Mouse (Mus musculus): ENCODE results near the gene Cmss1. TPM values are rescaled to one million over a fixed set of nuclear protein-coding genes. Genes with fewer than 3 reads are reported as not detected.

Gene Cmss1
- total RNA-seq, 4 experiments from 2014 or later = 63.7 to 86.8 (median 76.8) TPM

DNA sequence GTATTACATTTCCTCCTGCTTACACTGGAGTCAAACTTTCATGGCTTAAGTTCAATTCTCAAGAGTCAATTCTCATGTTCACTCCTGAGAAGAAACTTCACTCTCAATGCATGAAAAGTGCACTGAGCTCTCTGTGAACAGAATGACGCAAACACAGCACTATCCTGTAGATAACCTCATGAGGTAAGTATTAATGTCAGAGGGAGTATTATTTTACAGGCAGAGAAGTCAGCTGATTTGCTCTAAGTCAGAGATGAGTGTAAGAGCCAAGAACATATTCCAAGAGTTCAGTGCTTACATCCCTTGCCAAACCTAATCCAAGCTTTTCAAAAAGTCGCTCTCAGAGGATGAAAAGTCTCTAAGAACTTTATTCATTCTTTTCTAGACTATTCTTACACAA, 128.2 kb downstream of the Cmss1 start:
- peak; percentile 55 for DNase-seq (ENCODE audit: low spot score)

DNA sequence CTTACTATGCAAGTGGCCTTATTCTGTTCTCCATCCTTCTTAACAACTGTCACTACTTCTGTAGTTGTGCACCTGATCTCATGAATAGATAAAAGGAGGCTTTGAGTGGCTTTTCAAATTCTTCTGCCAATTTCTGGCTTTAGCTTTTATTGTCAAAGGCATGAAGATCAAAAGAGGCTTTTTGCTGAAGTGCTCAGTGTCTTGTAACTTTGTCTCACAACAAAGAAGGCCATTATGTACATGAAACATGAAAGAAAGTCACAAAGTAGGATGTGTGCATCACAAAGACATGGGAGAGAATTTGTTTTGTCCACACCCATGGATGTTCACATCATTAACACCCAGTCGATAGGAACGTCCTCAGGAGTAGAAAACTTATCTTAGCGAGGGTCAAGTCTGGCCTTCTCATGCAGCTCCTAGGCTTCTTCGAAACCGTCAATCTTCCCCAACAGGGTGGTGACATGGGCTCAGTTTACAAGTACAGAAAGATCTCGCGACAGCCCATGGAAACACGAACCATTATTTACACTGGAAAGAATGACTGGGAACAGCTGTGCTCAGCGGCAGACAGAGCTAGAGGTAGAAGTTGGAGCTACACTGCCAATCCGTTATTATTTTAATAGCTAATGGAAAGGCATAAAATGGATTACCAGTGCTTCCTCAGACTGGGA, 133.1 kb downstream of the Cmss1 start:
- no peak for DNase-seq (ENCODE audit: low spot score)

DNA sequence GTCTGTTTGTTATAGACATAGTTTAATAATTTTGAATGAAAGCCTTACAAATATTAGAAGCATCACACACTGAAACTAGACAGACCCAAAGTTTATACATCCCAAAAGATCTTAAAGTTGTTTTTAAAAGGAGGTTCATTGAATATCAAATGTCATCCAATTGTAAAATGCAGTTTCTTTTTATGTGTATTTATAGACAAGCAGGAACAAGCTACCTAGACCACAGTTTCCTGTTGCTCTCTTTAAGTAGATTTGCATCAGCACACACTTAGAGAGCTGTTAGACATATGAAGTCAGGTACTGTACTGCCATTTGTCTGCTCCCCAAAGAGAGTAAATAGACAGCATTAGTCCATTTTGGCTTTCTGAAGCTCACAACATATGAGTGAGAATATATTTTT, 135.6 kb downstream of the Cmss1 start:
- DNase-seq (ENCODE audit: low spot score) = no peak

DNA sequence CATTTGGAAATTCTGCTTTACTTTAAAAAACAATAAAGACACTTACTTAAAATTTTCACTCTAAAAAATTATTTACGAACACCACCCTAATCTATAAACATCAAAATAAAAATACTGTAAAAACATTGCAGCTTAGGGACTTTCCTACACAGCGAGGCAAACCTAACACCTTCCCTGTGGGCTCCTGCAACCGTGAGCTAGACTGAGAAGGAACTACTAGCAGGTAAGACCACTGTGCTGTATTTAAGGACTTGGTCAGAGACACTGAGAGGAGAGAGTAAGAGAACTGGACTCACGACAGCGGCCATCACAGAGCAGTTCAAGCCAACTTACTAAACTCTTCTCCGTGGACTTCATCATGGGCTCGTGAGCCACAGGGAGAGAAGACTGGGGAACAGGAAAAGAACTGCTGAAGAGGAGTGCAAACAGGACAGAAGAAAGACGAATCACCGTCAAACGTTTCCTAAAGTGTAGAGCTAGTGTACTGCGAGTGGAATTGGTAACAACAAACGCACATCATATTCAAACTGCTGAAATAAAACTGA, 136.3 kb downstream of the Cmss1 start:
- no peak for DNase-seq (ENCODE audit: low spot score)

DNA sequence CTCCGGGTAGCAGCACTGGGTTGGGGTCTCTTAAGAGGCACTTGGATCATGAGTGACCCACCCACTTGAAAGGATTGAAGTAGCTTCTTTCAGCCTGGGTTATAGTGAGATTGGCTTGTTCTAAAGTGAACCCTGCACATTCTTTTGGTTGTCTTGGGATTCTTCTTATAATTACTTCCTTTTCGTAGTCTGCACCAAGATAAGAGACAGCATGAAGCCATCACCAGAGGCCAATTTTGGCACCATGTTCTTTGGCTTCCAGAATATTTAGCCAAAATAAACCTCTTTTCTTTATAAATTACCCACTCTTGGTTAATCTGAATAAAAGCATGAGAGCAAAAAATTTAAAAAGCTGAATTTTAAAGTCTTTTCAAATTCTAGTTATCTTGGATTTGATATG, 136.8 kb downstream of the Cmss1 start:
- no peak for DNase-seq (ENCODE audit: low spot score)

DNA sequence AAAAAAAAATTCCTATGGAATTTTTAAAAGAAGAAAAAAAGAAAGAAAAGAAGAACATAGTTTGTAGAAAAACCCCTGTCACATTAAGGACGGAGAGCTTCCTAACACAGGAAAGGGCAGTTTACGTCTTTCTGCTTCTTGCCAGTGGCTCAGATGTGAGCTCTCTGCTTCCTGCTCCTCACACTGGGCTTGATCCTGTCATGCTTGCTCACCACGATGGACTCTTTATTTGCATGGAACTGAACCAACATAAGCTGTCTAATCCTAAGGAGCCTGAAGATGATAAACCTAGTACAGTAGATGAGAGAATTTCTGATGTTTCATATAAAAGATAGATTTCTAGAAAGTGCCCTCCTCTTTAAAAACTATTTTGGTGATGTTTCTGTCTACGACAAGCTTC, 137.4 kb downstream of the Cmss1 start:
- DNase-seq (ENCODE audit: low spot score) = no peak

DNA sequence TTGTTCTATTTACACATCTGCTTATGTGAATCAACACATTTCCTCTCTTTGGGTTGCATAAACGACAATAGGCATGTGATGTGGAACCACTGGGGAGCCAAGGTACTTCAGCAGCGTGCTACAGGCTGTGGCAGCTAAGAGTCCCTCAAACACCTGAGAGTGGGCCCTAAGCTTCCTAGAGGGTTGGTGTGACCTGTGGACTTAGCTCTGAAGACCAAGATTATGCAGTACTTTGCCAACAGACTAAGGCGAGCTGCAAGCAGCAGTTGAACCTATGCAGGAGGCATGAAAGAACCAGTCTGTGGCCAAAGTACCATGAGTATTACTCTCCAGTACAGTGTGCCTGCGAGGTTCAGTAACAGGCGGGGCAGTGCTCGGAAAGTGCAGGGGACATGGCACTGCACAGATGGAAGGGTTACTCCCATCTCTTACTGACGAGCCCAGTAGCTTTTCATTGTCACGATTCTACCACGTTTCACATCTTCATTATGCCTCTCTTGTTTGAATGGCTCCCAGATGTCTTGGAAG, 141.2 kb downstream of the Cmss1 start:
- no peak for DNase-seq (ENCODE audit: low spot score)

DNA sequence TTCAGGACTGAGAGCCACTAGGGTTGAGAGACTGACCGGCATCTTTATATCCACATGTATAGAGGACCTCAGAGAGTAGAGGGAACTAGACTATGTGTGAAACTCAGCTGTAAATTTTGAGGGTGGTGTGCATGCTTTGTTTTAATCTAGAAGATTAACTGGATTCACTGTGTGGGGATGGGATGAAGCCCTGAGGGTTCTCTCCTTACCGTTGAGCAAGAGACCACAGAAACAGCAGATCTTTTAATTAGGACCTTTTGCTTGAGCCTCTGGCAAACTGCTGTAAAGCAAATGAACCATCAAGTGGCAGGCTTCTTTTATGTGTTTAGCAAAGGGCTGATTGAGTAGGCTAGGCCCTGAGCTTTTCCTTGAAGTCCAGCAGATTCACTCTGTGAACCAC, 150.7 kb downstream of the Cmss1 start:
- no peak for DNase-seq (ENCODE audit: low spot score)

DNA sequence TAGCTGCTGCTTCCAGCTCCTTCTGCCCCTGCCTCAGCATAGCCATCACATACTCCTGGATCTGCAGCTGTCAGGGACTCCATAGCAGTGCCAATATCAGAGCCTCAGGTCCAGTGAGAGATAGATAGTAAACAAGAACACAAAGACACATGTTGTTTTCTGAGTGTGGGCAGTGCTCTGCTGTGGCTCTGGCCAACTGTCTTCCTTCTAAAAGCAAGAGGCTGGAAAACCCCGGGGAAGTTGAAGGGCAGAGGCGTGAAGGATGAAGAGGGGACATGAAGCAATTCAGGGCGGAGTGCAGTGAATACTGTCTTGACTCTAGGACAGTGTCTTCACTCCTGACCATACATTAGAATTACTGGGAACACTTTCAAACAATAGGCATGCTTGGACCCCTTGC, 151.1 kb downstream of the Cmss1 start:
- DNase-seq (ENCODE audit: low spot score) = no peak

DNA sequence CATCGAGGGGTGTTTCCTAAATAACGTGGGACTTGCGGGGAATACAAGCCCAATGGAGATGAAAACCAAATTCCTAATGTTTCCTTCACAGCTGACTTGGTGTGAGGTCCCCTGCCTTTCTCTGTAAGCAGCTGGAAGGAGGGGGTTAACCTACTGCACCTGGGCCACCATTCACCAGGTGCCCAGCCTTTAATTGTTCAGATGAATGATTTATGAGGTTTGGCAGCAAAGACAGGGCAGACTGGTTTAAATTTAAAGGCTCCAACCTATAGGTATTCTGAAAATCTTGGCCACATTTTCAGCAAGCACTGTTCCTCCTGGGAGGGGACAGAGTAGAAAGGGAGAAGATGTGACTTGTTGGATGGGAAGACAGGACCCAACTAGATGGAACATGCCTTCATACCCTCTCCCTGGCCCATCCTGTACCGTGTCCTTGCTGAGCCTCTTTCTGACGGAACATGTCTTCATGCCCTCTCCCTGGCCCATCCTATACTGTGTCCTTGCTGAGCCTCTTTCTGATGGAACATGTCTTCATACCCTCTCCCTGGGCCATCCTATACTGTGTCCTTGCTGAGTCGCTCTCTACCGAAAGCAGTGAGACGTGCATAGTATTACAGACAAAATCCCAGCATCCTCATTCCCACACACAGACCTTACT, 152.4 kb downstream of the Cmss1 start:
- DNase-seq (ENCODE audit: low spot score) = no peak

DNA sequence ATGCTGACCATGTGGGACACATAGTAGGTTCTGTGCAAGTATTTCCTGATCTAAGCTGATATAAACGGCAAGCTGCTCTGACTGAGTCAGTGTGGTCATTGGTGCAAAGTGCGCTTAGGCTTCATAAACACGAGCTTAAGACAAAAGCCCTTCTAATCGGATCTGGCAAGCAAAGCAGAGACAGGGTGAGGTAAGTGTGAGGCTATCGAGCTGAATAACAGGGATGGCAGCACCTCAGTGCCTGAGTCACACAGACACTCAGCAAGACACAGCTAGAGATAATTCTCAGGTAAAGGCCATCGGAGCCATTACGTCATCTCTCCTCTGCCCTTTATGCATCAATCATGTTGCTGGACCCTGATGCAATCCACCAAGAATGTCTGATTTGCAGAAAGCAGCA, 153.7 kb downstream of the Cmss1 start:
- DNase-seq (ENCODE audit: low spot score) = no peak

DNA sequence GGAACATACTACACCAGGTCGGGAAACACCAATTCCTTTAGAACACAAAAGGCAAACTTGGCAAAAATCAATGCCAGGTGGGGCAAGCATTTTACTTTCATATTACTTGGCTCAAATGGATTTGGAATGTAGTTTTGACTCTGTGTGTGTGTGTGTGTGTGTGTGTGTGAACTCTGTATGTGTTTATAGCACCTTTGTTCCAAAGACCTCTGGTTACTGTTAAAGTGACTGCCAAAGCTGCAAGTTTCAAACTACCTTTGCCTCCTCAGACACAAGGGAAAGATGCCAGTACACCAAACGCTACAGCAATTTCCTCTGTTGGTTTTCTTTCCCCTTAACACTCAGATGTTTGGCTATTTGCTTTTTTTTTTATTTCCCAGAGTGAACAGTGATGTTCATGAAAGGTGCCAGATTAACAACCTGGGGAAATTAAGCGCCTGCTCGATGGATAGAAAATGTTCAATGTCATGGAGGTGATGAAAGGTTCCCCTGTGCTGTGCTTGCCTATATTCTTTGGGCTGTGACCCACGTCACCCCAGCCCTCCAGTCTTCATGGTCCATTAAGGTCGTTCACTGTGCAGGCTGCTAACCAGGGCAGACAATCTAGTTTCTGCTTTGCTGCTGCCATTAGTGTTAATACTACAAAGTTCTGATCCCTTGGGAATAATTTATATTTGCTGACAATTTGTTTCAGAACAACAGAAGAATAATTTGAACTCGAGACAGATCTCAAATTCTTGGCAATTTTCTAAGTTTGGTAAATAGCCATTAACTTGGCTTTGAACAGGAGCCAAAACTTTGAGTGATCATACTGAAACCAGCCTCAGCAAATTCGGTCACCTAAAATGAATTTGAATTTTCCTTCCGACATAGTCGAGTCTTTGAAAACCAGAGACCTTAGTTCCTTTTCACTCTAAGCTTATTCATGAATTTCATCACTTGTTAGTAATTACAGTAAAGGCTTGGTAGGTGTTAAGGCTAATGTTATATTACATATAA, 161.3 kb downstream of the Cmss1 start:
- no peak for DNase-seq (ENCODE audit: low spot score)

DNA sequence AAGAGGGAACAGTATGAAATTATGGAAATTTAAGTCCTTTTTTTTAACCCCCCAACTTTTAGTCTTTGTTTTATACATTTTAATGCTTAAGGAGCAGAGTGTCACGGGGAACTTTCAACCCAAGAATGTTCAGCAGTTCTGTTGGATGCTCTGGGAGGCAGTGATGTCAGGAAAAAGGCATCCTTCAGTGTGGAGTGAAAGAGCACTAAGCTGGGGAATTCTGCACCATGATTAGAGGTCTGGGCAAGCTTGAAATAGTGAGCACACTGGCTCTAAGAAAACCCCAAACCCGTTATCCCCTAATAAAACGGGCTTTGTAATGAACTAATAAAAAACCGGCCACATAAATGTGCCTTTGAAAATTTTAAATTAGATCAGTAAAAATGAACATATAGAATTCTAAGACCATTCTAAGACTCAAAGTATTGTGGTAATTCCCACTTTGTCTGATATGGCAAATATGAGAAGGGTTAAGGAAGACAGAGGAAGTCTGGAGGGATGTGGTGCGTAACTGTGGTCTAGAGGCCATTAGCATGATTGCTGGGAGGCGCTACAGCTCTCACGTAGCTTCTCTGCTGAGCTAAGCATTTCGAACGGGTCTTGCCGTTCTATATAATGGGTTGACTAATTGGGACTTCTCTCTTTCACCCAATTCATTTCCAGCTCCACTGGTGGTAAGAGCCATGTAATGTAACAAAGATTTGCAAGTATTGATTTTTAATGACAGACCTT, 165.8 kb downstream of the Cmss1 start:
- DNase-seq (ENCODE audit: low spot score) = no peak

DNA sequence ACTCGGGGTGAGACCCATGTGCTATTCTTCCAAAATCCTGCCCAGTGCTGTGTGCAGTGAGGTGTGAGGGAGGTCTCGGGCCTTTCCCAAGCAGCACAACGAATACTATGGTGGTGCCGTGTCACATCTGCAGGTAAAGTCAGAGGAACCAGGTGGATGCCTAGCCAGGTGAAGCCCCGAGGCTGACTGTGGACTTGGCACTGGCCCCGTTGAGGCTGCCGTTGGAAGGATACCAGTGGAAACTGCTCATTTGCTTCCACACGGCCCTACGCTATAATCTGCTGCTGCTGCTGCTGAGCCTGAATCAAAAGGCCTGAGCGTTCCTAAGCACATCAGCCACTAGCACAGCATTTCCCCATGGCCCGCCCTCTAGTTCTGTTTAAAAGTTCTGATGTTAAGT, 167.5 kb downstream of the Cmss1 start:
- DNase-seq (ENCODE audit: low spot score) = no peak

DNA sequence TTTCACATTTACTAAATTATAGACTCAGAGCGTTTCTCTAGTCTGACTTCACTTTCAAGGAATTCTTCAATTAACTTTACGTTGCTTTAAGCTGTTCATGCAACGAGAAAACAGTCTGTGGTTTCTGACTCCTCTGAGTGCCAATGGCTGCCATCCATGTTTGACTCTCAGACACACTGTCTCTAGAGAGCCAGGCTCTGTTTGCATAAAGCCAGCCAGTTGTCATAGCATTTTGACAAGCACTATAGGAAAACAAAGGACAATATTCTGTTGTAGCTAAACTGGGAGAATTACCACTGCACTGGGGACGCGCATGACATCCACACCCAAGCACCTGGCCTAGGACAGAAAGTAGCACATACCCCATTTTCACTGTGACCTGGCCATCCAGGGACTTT, 168.4 kb downstream of the Cmss1 start:
- no peak for DNase-seq (ENCODE audit: low spot score)

DNA sequence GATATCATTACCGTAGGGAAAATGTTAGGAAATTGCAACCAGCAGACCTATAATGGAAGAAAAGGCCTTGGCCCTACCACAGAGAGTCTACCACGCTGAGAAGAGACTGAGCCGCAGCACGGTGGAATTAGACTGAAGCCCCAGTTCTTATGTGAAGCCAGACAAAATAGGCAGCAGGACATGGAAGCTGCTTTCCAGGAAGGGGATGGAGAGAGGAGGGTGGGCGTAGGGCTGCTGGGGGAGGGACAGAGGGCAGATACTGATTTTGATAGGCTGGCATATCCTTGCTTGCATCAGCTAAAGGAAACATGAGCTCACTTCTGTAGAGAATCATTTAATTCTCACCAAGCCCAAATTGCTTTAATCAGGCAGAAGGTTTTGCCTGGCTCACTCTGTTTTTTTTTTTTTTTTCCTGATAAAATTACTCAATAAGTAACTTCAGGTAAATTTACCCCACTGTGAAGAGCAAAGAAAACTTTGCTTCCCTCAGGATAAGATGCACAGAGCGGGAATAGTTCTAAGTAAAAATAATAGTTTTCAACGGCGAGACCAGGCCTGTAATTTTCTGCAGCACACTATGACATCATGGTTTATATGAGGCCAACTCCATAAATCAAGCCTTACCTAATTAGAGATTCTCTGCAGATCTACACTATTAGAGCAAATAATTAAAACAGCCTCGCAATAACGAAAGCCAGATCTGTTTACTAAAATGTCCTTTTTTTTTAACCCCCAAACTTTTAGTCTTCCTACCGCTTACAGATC, 169.0 kb downstream of the Cmss1 start:
- no peak for DNase-seq (ENCODE audit: low spot score)

DNA sequence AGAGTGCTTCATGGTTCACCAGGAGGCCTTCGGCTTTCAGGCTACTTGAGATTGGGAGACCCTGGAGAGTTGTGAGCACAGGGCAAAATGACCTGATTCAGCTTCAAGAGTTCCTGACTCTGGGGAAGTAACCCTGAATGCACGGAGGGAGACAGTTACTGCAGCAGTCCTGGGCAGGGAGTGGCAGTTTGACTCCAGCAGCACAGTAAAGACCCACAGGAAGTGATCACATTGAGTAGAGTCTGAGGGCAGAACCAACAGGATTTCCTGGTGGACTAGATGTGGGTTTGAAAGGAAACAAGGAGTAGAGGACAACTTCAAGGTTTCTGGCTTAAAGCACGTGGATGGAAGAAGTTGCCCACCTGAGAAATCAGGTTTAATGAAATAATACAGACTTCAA, 172.0 kb downstream of the Cmss1 start:
- no peak for DNase-seq (ENCODE audit: low spot score)

DNA sequence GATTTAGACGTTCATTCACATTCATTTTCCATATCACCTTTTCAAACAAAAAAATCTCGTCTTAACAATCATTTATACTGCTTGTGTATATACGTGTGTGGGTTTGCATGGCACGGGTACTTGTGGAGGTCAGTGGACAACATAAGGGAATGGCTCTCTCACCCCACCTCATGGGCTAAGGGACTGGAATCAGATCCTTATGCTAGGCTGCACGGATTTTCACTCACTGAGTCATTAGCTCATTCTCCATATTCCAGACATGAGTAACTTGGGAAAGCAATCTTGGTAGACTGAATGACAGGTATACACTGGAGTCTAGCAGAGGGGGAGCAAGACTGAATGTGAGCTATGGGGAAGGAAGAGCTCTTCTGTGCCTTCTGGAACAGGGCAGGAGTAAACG, 173.0 kb downstream of the Cmss1 start:
- DNase-seq (ENCODE audit: low spot score) = no peak

DNA sequence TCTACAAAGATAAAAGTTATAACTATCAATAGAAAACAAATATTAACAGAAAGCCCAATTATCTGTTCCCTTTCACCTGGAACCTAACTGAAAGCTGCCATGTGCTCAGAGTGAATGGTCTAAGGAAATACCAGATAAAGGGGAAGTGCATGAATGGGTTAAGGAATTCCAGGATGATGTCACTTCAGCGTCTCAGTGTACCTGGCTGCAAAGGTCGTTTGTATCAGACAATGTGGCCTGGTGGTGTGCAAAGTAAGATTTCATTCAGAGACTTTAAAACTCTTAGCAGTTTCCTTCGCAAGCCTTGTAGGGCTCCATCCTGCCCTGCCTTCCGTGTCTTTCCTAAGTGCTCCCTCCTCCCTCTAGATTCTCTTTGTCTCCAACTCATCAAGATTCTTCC, 173.5 kb downstream of the Cmss1 start:
- DNase-seq (ENCODE audit: low spot score) = no peak

DNA sequence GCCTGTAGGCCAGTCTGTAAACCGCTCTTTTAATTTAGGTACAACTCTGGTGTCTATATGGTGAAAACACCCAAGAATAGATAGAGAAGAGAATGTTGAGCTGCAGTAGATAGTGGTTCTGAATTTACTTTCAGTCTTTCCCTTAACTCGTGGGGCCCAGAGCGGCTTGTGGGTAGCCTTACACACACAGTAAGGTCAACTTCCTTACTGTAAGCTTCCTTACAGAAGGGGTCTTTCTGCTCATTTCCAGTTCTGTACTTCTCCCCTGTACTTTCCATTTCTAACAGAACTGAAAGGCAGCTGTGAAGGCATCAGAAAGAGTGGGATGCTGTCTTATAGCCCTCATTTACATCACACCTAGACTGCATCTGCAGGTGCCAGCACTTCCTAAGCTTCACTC, 175.4 kb downstream of the Cmss1 start:
- DNase-seq (ENCODE audit: low spot score) = no peak

DNA sequence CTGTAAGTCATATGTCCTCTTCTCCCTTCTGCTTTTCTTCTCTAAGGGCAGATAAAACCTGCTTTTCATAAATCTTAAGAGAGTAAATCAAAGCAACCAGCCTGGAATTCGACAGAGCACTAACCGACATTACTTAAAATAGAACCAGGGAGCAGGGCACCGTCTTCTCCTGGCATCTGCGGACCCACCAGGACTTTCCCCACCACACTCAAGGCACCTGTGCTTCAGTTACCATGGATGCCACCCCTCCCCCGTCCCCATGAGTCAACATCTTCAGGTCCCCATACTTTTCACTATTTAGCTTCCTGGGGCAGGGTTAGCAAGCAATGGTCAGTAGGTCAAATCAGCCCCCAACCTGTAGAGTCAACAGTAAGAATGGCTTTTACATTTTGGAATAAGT, 177.7 kb downstream of the Cmss1 start:
- no peak for DNase-seq (ENCODE audit: low spot score)
